Mouse (Mus musculus): ENCODE data around the gene Arrb1. TPM values are rescaled to one million over a fixed set of nuclear protein-coding genes. Genes with fewer than 3 reads are reported as not detected.

The Arrb1 gene
- polyA plus RNA-seq, 1 experiment from 2014 or later = 14.5 TPM

GRCm38 (mm10) chr7:99518954-99519644 lies 16.2 kb upstream of the Arrb1 start:
- H3K4me3 ChIP-seq = no peak overlapping the region
- H3K27me3 ChIP-seq (replicated peaks) = no peaks in the 10 kb centered on the region
- ATAC-seq (ENCODE audit: insufficient number of reproducible peaks, low FRiP score) = no peak
- peaks cover 15% of the 10 kb centered on the region for H3K4me1 ChIP-seq (replicated peaks)
- no peak overlapping the region for H3K27ac ChIP-seq (ENCODE audit: poor library complexity, severe bottlenecking)
- no peaks in the 10 kb centered on the region for H3K9me3 ChIP-seq (replicated peaks)
- H3K4me2 ChIP-seq = no peak overlapping the region
- H3K9ac ChIP-seq = no peak overlapping the region
- WGBS = 59% methylated on average over 4 of the region's 4 CpGs
- H3K36me3 ChIP-seq = no peaks in the 10 kb centered on the region

GRCm38 (mm10) chr7:99523121-99523520 lies 12.1 kb upstream of the Arrb1 start:
- ATAC-seq (ENCODE audit: insufficient number of reproducible peaks, low FRiP score) = no peak
- WGBS = 64% methylated on average over 8 of the region's 8 CpGs
- no peak overlapping the region for H3K27ac ChIP-seq (ENCODE audit: poor library complexity, severe bottlenecking)

GRCm38 (mm10) chr7:99523837-99524236 lies 11.4 kb upstream of the Arrb1 start:
- no peak for ATAC-seq (ENCODE audit: insufficient number of reproducible peaks, low FRiP score)
- Histone ChIP-seq H3K27ac (ENCODE audit: poor library complexity, severe bottlenecking) (no peak overlapping the region), H3K9ac (no peak overlapping the region), H3K27me3 (replicated peaks) (no peaks in the 10 kb centered on the region), H3K4me1 (replicated peaks) (peaks cover 10% of the 10 kb centered on the region; the same call in 1 of the 2 replicates), H3K4me2 (no peak overlapping the region), H3K9me3 (replicated peaks) (no peaks in the 10 kb centered on the region), H3K36me3 (no peaks in the 10 kb centered on the region), H3K4me3 (no peak overlapping the region)
- WGBS = 85% methylated on average over 1 of the region's 1 CpGs

More at GRCm38 (mm10) chr7:99523121-99523520, 12.1 kb upstream of the Arrb1 start:
- no peak overlapping the region for H3K4me2 ChIP-seq
- no peak overlapping the region for H3K9ac ChIP-seq
- H3K4me3 ChIP-seq = no peak overlapping the region
- H3K4me1 ChIP-seq (replicated peaks) = peaks cover 4% of the 10 kb centered on the region; the same call in 1 of the 2 replicates
- no peaks in the 10 kb centered on the region for H3K9me3 ChIP-seq (replicated peaks)
- no peaks in the 10 kb centered on the region for H3K27me3 ChIP-seq (replicated peaks)
- no peaks in the 10 kb centered on the region for H3K36me3 ChIP-seq

GRCm38 (mm10) chr7:99528547-99528946 lies 6.7 kb upstream of the Arrb1 start:
- H3K9ac ChIP-seq = no peak overlapping the region
- no peaks in the 10 kb centered on the region for H3K27me3 ChIP-seq (replicated peaks)
- H3K9me3 ChIP-seq (replicated peaks) = no peaks in the 10 kb centered on the region
- ATAC-seq (ENCODE audit: insufficient number of reproducible peaks, low FRiP score) = no peak
- peaks cover 15% of the 10 kb centered on the region for H3K4me1 ChIP-seq (replicated peaks)
- no peaks in the 10 kb centered on the region for H3K36me3 ChIP-seq
- H3K27ac ChIP-seq (ENCODE audit: poor library complexity, severe bottlenecking) = no peak overlapping the region
- H3K4me3 ChIP-seq = no peak overlapping the region
- H3K4me2 ChIP-seq = no peak overlapping the region
- 22% methylated on average over 2 of the region's 2 CpGs for WGBS

GRCm38 (mm10) chr7:99529410-99529809 lies 5.9 kb upstream of the Arrb1 start:
- H3K9ac ChIP-seq = no peak overlapping the region
- H3K9me3 ChIP-seq (replicated peaks) = no peaks in the 10 kb centered on the region
- no peaks in the 10 kb centered on the region for H3K27me3 ChIP-seq (replicated peaks)
- no peak overlapping the region for H3K4me3 ChIP-seq
- no peak for ATAC-seq (ENCODE audit: insufficient number of reproducible peaks, low FRiP score)
- 42% methylated on average over 5 of the region's 5 CpGs for WGBS
- no peak overlapping the region for H3K4me2 ChIP-seq
- peaks cover 16% of the 10 kb centered on the region for H3K4me1 ChIP-seq (replicated peaks)
- no peaks in the 10 kb centered on the region for H3K36me3 ChIP-seq
- no peak overlapping the region for H3K27ac ChIP-seq (ENCODE audit: poor library complexity, severe bottlenecking)

GRCm38 (mm10) chr7:99531408-99531970 lies 3.8 kb upstream of the Arrb1 start:
- Histone ChIP-seq H3K9me3 (replicated peaks) (no peaks in the 10 kb centered on the region), H3K36me3 (no peaks in the 10 kb centered on the region), H3K4me1 (replicated peaks) (peaks cover 25% of the 10 kb centered on the region), H3K9ac (no peak overlapping the region), H3K27ac (ENCODE audit: poor library complexity, severe bottlenecking) (no peak overlapping the region), H3K4me3 (no peak overlapping the region), H3K27me3 (replicated peaks) (no peaks in the 10 kb centered on the region), H3K4me2 (no peak overlapping the region)
- WGBS = 75% methylated on average over 3 of the region's 3 CpGs
- ATAC-seq (ENCODE audit: insufficient number of reproducible peaks, low FRiP score) = no peak

- 71% methylated on average over 4 of the region's 4 CpGs for WGBS
- Histone ChIP-seq H3K27me3 (replicated peaks) (no peaks in the 10 kb centered on the region), H3K9ac (no peak overlapping the region), H3K27ac (ENCODE audit: poor library complexity, severe bottlenecking) (no peak overlapping the region), H3K4me2 (no peak overlapping the region), H3K4me3 (no peak overlapping the region), H3K9me3 (replicated peaks) (no peaks in the 10 kb centered on the region), H3K4me1 (replicated peaks) (peaks cover 36% of the 10 kb centered on the region), H3K36me3 (no peaks in the 10 kb centered on the region)
- ATAC-seq (ENCODE audit: insufficient number of reproducible peaks, low FRiP score) = no peak
Measured at GRCm38 (mm10) chr7:99532526-99532925, 2.7 kb upstream of the Arrb1 start.

GRCm38 (mm10) chr7:99533600-99533999 lies 1.7 kb upstream of the Arrb1 start:
- WGBS = 71% methylated on average over 7 of the region's 7 CpGs
- Histone ChIP-seq H3K4me2 (no peak overlapping the region), H3K27ac (ENCODE audit: poor library complexity, severe bottlenecking) (no peak overlapping the region), H3K36me3 (no peaks in the 10 kb centered on the region), H3K27me3 (replicated peaks) (no peaks in the 10 kb centered on the region), H3K4me1 (replicated peaks) (peaks cover 43% of the 10 kb centered on the region), H3K9ac (no peak overlapping the region), H3K4me3 (no peak overlapping the region), H3K9me3 (replicated peaks) (no peaks in the 10 kb centered on the region)
- ATAC-seq (ENCODE audit: insufficient number of reproducible peaks, low FRiP score) = no peak

- WGBS = 44% methylated on average over 5 of the region's 5 CpGs
- Histone ChIP-seq H3K27me3 (replicated peaks) (no peaks in the 10 kb centered on the region), H3K4me2 (peak overlapping the region; percentile 89), H3K4me1 (replicated peaks) (peaks cover 45% of the 10 kb centered on the region), H3K9me3 (replicated peaks) (no peaks in the 10 kb centered on the region), H3K36me3 (no peaks in the 10 kb centered on the region), H3K27ac (ENCODE audit: poor library complexity, severe bottlenecking) (peak overlapping the region; percentile 93), H3K9ac (peak overlapping the region; percentile 90; the same call in 1 of the 2 replicates), H3K4me3 (peak overlapping the region; percentile 83; the same call in 1 of the 2 replicates)
- no peak for ATAC-seq (ENCODE audit: insufficient number of reproducible peaks, low FRiP score)
Measured at GRCm38 (mm10) chr7:99534501-99534900, 765 bp upstream of the Arrb1 start.

- H3K4me1 ChIP-seq (replicated peaks) = peaks cover 57% of the 10 kb centered on the region
- peak; percentile 17 for ATAC-seq (ENCODE audit: insufficient number of reproducible peaks, low FRiP score)
- WGBS = 5% methylated on average over 46 of the region's 46 CpGs
Measured at GRCm38 (mm10) chr7:99535741-99536501, 655 bp downstream of the Arrb1 start.

GRCm38 (mm10) chr7:99537183-99537756 lies 2.0 kb downstream of the Arrb1 start:
- H3K9ac ChIP-seq = 0 out of 2 replicates have a peak overlapping the region, but pooled peaks have one; percentile 0
- H3K4me3 ChIP-seq = 0 out of 2 replicates have a peak overlapping the region, but pooled peaks have one; percentile 11
- H3K4me1 ChIP-seq (replicated peaks) = peaks cover 65% of the 10 kb centered on the region
- H3K4me2 ChIP-seq = peak overlapping the region; percentile 89
- H3K27me3 ChIP-seq (replicated peaks) = no peaks in the 10 kb centered on the region
- no peaks in the 10 kb centered on the region for H3K36me3 ChIP-seq
- ATAC-seq (ENCODE audit: insufficient number of reproducible peaks, low FRiP score) = no peak
- no peaks in the 10 kb centered on the region for H3K9me3 ChIP-seq (replicated peaks)
- H3K27ac ChIP-seq (ENCODE audit: poor library complexity, severe bottlenecking) = no peak overlapping the region
- WGBS = 52% methylated on average over 5 of the region's 5 CpGs

More at GRCm38 (mm10) chr7:99535741-99536501, 655 bp downstream of the Arrb1 start:
- H3K4me2 ChIP-seq = peak overlapping the region; percentile 89
- H3K27me3 ChIP-seq (replicated peaks) = no peaks in the 10 kb centered on the region
- no peaks in the 10 kb centered on the region for H3K9me3 ChIP-seq (replicated peaks)
- H3K27ac ChIP-seq (ENCODE audit: poor library complexity, severe bottlenecking) = peak overlapping the region; percentile 93
- no peaks in the 10 kb centered on the region for H3K36me3 ChIP-seq
- peak overlapping the region; percentile 83 for H3K4me3 ChIP-seq
- peak overlapping the region; percentile 90 for H3K9ac ChIP-seq
